Mouse (Mus musculus): ENCODE results near the gene Iqsec1. TPM values are rescaled to one million over a fixed set of nuclear protein-coding genes. Genes with fewer than 3 reads are reported as not detected.

Iqsec1 gene
- total and polyA plus RNA-seq, 3 experiments: 17.0 to 90.4 (median 83.5) TPM

DNA sequence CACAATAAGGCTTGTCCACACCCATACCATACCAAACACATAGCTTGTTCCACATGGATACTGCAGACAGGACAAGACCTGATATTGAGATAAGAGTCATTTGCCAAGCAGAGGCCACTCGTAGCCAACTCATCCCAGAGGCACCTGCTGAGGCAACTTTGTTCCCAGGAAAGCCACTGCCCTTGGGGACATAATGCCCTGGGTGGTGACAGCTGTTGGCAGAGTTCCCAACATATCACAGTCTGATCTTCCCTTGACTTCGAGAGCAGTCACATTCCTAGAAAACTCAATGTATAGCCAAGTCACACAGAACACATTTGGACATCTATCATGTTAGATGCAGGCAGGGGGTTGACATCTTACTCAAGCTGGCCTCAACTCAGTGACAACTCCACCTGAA lies 183.4 kb downstream of the Iqsec1 start:
- Histone ChIP-seq H3K27ac (ENCODE audit: insufficient read depth, low read depth) (no peak overlapping the region), H3K36me3 (replicated peaks in 1 of 2; ENCODE audit: control insufficient read depth in 1 of 2, insufficient read depth in 1 of 2, low read length in 1 of 2) (no peaks in the 10 kb centered on the region), H3K9me3 (replicated peaks; ENCODE audit: low read length) (no peaks in the 10 kb centered on the region), H3K4me1 (ENCODE audit: control insufficient read depth in 1 of 2, insufficient read depth in 2 of 2) (peaks cover 4 to 44% of the 10 kb centered on the region in 2 experiments; a peak in 3 of 4 replicates), H3K4me2 (ENCODE audit: insufficient read depth, low read depth, poor library complexity, severe bottlenecking) (no peak overlapping the region), H3K9ac (ENCODE audit: insufficient read depth, low read depth) (no peak overlapping the region), H3K27me3 (replicated peaks) (no peaks in the 10 kb centered on the region), H3K79me2 (replicated peaks; ENCODE audit: control insufficient read depth, extremely low read depth, insufficient read depth, poor library complexity, severe bottlenecking) (no peaks in the 10 kb centered on the region), H3K4me3 (replicated peaks in 1 of 3; ENCODE audit: low read depth in 2 of 3, low read length in 2 of 3, poor library complexity in 1 of 3) (no peak overlapping the region)
- dilution Hi-C loops (cut with MboI; ENCODE audit: extremely low pct_ligation_motif_present, extremely low pct_unique_long_range_greater_than_20kb, low sequenced_read_pairs): no loop called here
- TF ChIP-seq UBTF (IDR thresholded peaks at IDR 0.05; ENCODE audit: low read depth, low read length) (no peak), POLR2AphosphoS2 (IDR thresholded peaks at IDR 0.05; ENCODE audit: low read depth, low read length) (no peak), KAT2A (IDR thresholded peaks at IDR 0.05; ENCODE audit: insufficient replicate concordance, low read length) (no peak), MAFK (IDR thresholded peaks at IDR 0.05; ENCODE audit: insufficient replicate concordance, low read length) (no peak), MXI1 (IDR thresholded peaks at IDR 0.05; ENCODE audit: low read depth, low read length) (no peak), CHD2 (IDR thresholded peaks at IDR 0.05; ENCODE audit: low read length) (no peak), TBP (conservative IDR thresholded peaks at IDR 0.05; ENCODE audit: low read depth, low read length) (no peak), RCOR1 (conservative IDR thresholded peaks at IDR 0.05; ENCODE audit: low read depth, low read length) (no peak), ETS1 (conservative IDR thresholded peaks at IDR 0.05; ENCODE audit: low read depth, low read length) (no peak), PAX5 (IDR thresholded peaks at IDR 0.05; ENCODE audit: low read length) (no peak), USF2 (conservative IDR thresholded peaks at IDR 0.05; ENCODE audit: low read depth, low read length) (no peak), CTCF (conservative IDR thresholded peaks at IDR 0.05 in 1 of 2, IDR thresholded peaks at IDR 0.05 in 1 of 2; ENCODE audit: low read depth in 2 of 2, low read length in 2 of 2) (no peak), MYC (IDR thresholded peaks at IDR 0.05; ENCODE audit: low read depth, low read length) (no peak), CHD1 (IDR thresholded peaks at IDR 0.05; ENCODE audit: low read depth, low read length) (no peak), MAZ (IDR thresholded peaks at IDR 0.05; ENCODE audit: low read depth, low read length) (no peak), POLR2A (IDR thresholded peaks at IDR 0.05; ENCODE audit: low read depth, low read length) (no peak), E2F4 (IDR thresholded peaks at IDR 0.05; ENCODE audit: insufficient replicate concordance, low read depth, low read length) (no peak), JUND (conservative IDR thresholded peaks at IDR 0.05; ENCODE audit: low read depth, low read length) (no peak)
- no peak for DNase-seq (ENCODE audit: extremely low read depth)
- in situ Hi-C loops (cut with MboI; ENCODE audit: low pct_ligation_motif_present, low pct_unique_long_range_greater_than_20kb, low sequenced_read_pairs): loop anchor here (5.0 to 25.0 kb wide), 2 partner anchors 63 to 143 kb away; no protein-coding TSS in a partner anchor

DNA sequence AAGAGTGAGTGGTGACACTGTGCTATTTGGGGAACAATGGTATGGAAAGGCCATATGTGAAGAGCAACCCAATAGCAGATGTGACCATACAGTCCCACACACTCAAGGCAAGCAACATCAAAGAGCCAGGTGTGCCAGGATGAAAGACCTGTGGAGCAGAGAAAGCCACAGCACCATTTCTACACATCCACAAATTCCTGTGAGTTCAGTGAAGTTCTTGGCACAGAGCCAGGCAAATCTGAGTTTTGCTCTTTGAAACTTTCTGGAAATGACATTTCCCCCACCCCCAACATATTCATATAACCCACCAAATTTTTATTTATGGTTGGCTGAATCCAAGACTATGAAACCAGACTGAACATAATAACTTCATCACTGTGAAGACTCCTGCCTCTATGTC lies 183.8 kb downstream of the Iqsec1 start:
- in situ Hi-C loops (cut with MboI; ENCODE audit: low pct_ligation_motif_present, low pct_unique_long_range_greater_than_20kb, low sequenced_read_pairs): loop anchor here (5.0 to 25.0 kb wide), 2 partner anchors 62 to 142 kb away; no protein-coding TSS in a partner anchor

More for the DNA sequence above, 183.8 kb downstream of the Iqsec1 start:
- H3K36me3 ChIP-seq (replicated peaks in 1 of 2; ENCODE audit: control insufficient read depth in 1 of 2, insufficient read depth in 1 of 2, low read length in 1 of 2): no peaks in the 10 kb centered on the region
- no peak overlapping the region for H3K9ac ChIP-seq (ENCODE audit: insufficient read depth, low read depth)
- H3K4me1 ChIP-seq (ENCODE audit: control insufficient read depth in 1 of 2, insufficient read depth in 2 of 2): peaks cover 4 to 39% of the 10 kb centered on the region in 2 experiments; a peak in 3 of 4 replicates
- DNase-seq (ENCODE audit: extremely low read depth): no peak
- no peaks in the 10 kb centered on the region for H3K27me3 ChIP-seq (replicated peaks)
- TF ChIP-seq USF2 (conservative IDR thresholded peaks at IDR 0.05; ENCODE audit: low read depth, low read length): no peak
- TF ChIP-seq SMC3 (IDR thresholded peaks at IDR 0.05; ENCODE audit: low read depth, low read length): no peak
- TF ChIP-seq CHD1 (IDR thresholded peaks at IDR 0.05; ENCODE audit: low read depth, low read length): no peak
- TF ChIP-seq CHD2 (IDR thresholded peaks at IDR 0.05; ENCODE audit: low read length): no peak
- TF ChIP-seq TBP (conservative IDR thresholded peaks at IDR 0.05; ENCODE audit: low read depth, low read length): no peak
- no peak for TF ChIP-seq EP300 (IDR thresholded peaks at IDR 0.05; ENCODE audit: low read length)
- TF ChIP-seq TCF12 (IDR thresholded peaks at IDR 0.05; ENCODE audit: low read depth, low read length): no peak
- no peak for TF ChIP-seq IRF4 (IDR thresholded peaks at IDR 0.05; ENCODE audit: low read depth, low read length)
- no peak for TF ChIP-seq JUND (conservative IDR thresholded peaks at IDR 0.05; ENCODE audit: low read depth, low read length)
- TF ChIP-seq ZNF384 (IDR thresholded peaks at IDR 0.05; ENCODE audit: low read depth, low read length): no peak
- no peak for TF ChIP-seq ZC3H11A (IDR thresholded peaks at IDR 0.05; ENCODE audit: low read depth, low read length)
- TF ChIP-seq NRF1 (IDR thresholded peaks at IDR 0.05; ENCODE audit: low read depth, low read length): no peak
- TF ChIP-seq ZKSCAN1 (IDR thresholded peaks at IDR 0.05; ENCODE audit: borderline replicate concordance, low read depth, low read length): no peak
- TF ChIP-seq ETS1 (conservative IDR thresholded peaks at IDR 0.05; ENCODE audit: low read depth, low read length): no peak
- no peak for TF ChIP-seq JUN (IDR thresholded peaks at IDR 0.05; ENCODE audit: insufficient read depth, low read depth, low read length)
- TF ChIP-seq KAT2A (IDR thresholded peaks at IDR 0.05; ENCODE audit: insufficient replicate concordance, low read length): no peak
- no peak for TF ChIP-seq POLR2AphosphoS2 (IDR thresholded peaks at IDR 0.05; ENCODE audit: low read depth, low read length)
- TF ChIP-seq BHLHE40 (IDR thresholded peaks at IDR 0.05; ENCODE audit: low read depth, low read length): no peak
- dilution Hi-C loops (cut with MboI; ENCODE audit: extremely low pct_ligation_motif_present, extremely low pct_unique_long_range_greater_than_20kb, low sequenced_read_pairs): no loop called here
- no peak overlapping the region for H3K4me2 ChIP-seq (ENCODE audit: insufficient read depth, low read depth, poor library complexity, severe bottlenecking)
- no peak overlapping the region for H3K27ac ChIP-seq (ENCODE audit: insufficient read depth, low read depth)
- no peaks in the 10 kb centered on the region for H3K79me2 ChIP-seq (replicated peaks; ENCODE audit: control insufficient read depth, extremely low read depth, insufficient read depth, poor library complexity, severe bottlenecking)
- no peak overlapping the region for H3K4me3 ChIP-seq (replicated peaks in 1 of 3; ENCODE audit: low read depth in 2 of 3, low read length in 2 of 3, poor library complexity in 1 of 3)
- H3K9me3 ChIP-seq (replicated peaks; ENCODE audit: low read length): no peaks in the 10 kb centered on the region
